Mouse (Mus musculus) kidney, adult 8-10 months (tissue): ENCODE measurements around the gene Ttll10.

Experiments used
- DNase-seq, 2 experiments: peaks; one replicate each; pipeline ENCODE4 v3.0.0; 2022

Gene Ttll10

DNA sequence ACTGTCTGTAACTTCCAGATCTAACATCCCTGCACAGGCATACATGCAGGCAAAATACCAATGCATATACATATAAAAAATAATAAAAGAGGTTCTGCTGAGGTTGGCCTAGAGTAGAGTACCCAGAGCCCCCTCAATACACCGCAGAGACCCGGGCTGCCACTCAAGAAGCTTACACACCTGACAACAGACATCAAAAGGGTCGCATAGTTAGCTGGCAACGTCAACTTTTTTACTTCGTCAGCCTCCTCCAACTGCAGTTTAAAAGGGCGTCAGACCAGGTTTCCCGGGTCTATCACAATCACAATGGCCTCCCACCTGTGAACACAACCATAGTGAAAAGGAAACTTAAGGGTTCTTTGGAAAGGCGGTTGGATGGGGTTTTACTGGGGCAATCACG is 35.7 kb downstream of the Ttll10 start:
- no peak for DNase-seq

DNA sequence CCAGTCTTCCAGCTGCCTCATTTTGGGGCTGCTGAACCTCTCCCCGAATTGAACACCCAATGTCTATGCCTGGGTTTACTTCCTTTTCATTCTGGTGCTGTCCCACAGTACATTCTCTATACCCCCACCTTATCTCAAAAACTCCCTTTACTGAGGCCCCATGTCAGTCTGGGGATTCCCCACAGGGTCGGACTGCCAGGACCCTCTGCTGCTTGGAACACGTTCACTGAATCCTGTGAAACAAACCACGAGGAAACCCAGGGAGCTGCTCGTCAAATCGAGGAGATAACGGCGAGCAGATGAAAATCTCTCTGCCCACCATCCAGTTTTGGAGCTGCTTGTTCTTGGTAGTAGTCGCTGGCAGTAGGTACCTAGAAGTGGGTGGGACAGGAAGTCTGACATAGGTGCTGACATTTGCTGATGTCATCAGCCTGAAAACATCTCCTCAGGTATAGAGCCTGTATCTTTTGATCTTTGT is 37.2 kb downstream of the Ttll10 start:
- no peak for DNase-seq

DNA sequence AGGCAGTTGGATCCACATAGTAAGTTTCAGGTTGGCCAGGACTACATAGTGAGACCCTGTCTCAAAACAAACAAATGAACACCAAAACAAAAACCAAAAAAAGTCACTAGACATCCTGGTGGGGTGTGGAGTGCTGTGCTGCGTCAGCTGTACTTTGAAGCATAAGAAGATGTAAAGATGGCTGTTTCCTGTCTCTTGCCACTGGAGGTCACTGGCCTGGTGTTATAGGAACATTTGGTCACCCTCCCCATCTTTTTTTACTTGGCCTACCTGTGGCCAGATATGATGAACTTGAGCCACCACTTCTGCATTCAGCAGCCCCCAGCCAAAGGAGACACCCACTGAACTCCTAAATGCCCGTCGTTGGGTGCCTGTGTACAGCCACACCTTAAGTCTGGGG is 37.8 kb downstream of the Ttll10 start:
- no peak for DNase-seq

DNA sequence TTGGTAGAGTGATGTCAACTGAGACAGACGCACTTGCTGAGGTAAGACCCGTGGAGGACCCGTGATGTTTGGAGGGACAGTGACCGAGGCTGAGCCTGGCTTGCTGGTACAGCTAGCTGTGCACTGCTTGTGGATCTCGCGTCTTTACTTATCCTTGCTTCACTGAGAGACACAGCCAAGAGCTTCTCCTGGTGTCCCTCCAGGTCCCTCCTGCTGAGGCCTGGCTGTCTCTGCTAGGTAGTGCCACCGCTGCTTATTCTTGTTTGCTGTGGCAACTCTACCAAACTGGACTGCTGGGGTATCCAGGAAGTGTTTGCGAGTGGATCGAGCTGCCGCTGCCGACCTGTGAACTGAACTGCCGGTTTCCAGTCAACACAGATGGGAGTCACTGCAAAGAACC is 39.4 kb downstream of the Ttll10 start:
- no peak for DNase-seq

DNA sequence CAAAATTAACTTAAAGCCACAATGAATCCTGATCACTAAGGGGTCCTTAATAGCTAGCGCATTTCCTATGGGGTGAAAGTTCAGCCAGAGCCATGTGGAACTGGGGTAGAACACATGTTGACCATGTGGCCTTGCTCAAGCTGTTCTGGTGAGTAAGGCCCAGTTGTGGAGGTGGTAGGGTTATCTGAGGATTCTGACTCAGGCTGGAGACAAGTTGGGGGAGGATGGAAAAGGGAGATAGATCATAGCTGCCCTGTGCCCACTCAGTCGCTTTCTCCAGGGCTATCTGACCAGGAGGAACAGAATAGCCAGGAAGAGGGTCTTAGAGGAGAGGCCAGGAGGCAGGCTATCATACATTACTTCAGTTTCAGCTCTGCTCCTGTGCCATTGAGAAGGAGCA is 44.8 kb downstream of the Ttll10 start:
- no peak for DNase-seq

DNA sequence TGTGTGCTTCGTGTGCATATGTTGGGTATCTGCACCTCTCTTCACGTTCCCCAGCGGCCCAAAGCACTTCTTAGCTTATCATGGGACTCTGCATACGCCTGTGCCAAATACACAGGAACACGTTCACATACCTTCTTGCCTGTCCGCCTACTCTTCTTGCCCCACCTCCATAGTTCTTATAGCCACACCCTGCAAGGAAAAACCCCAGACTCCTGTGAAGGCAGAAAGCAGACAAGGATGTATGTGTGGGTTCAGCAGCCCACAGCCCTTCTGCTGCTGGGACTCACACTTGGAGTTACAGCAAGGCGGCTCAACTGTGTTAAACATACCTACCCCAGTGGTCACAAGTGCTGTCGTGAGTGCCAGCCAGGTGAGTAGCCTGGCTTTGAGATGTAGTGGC is 45.6 kb downstream of the Ttll10 start, which contains the start of gene Tnfrsf4:
TSS of gene Tnfrsf4 (plus strand) at position 207 of the 400 bp plus-strand sequence.
- DNase-seq = no peak

DNA sequence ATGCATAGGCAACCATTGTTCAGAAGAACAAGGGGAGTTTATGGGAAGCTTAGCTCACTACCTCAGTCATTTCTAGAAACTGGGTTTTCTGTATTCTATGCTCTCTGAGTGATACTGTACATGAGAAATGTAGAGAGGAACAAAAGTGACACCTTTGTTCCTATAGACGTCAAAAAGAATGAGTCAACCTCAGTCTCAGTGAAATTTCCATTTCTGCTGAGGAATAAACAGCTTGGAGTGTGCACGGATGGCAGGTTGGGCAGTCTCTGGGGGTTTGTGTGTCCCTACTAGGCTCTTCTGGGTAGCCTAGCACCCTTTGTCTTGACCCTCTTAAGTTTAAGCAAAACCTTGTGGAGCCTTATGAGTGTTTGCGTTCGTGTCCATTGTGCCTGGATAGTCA is 50.8 kb downstream of the Ttll10 start:
- no peak for DNase-seq

DNA sequence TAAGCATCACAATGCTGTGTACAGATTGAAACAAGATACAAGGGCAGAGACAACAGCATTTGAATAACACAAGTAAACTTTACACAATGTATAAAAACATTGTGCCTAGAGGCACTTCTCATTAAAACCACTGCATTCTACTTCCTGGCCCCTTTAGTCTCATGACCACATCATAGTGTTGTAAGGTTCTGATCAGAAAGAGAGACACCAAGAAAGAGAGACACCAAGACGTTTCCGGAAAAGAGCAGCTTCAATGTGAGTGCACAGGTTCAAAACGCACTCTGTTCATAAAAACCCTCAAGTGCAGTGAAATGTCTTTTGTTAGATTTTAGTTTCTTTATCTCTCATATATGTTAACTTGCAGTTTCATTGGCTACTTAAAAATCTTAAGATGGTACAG is 55.1 kb downstream of the Ttll10 start:
- DNase-seq = no peak

DNA sequence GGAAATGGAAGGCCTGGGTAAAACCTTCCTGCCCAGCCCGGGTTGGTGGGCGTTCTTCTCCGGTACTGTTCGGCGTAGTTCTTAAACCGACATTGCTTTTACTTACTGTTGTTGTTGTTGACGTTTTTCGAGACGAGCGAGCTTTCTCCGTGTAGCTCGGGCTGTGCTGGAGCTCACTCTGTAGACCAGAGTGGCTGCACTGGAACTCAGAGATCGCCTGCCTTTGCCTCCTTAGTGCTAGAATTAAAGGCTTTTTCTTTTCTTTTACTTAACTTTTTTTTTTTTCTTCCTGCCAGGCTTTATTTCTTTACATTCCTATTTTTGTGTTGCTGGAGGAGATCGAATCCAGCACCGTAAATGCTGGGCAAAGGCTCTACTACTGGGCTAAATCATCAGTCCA is 65.6 kb downstream of the Ttll10 start:
- no peak for DNase-seq

DNA sequence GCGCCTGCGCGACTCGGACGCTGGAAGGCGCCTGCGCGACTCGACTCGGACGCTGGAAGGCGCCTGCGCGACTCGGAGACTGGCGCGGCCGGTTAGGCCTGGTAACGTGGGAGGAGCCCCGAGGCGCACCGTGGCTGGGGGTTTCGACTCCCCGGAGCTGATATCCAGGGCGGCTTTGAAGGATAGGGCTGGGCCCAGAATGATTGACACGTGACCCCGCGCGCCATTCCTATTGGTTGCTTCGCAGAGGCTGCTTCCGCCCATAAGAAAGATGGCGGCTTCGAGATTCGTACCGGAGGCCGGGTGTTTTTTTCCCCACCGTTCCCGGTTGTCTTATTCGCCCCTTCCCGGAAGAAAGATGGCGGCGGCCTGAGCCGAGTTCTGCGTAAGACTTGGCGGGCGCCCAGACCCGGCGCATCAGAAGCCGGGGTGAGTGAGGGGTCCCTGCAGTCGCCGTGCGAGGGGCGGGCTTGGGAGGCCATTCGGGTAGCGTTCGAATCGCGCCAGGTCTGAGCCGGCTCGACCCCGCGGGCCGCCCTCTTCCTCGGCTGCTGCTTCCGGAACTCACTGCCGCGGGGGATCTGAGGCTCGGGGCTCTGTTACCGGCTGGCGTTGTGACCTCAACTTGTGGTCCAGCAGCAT is 66.2 kb downstream of the Ttll10 start:
- peak; percentile 95 to 98 for DNase-seq

DNA sequence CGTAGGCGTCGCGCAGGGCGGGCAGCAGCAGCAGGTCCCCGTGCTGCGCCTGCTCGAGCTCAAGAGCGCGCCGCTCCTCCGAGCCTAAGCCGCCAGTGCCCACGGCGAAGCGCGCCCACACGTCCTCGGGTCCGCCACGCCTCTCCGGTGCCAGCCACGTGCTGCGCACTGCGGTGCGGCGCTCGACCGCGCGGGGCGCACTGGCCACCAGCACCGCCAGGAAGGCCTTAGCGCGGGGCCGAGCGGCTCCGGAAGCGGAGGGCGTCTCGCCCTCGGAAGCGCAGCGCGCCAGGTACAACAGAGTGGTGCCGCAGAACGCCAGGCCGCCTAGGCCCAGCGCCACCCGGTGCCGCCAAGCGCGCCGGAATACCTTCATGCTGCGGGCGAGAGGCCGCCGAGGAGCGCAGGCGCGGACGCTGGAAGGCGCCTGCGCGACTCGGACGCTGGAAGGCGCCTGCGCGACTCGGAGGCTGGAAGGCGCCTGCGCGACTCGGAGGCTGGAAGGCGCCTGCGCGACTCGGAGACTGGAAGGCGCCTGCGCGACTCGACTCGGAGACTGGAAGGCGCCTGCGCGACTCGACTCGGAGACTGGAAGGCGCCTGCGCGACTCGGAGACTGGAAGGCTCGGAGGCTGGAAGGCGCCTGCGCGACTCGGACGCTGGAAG is 66.8 kb downstream of the Ttll10 start, which contains the start of the genes B3galt6 and Sdf4:
TSS of gene B3galt6 (minus strand) at position 409 of the 665 bp plus-strand sequence.
TSS of gene Sdf4 (plus strand) at position 632 of the 665 bp plus-strand sequence.
- DNase-seq = peak; percentile 80 to 82

DNA sequence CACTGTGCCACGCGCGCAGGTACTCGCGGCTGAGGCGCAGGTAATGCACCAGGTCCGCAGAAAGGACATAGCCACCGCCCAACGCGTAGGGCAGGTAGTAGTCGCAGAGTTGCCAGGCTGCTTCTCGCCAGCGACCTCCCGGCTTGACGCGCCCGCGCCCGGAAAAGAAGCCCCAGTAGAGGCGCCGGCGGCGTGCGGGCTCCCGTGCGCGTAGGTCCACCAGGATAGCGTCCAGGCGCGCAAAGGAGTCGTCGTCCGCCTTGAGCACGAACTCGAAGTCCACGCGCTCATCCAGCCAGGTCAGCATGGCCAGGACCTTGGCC is 67.3 kb downstream of the Ttll10 start:
- no peak for DNase-seq

DNA sequence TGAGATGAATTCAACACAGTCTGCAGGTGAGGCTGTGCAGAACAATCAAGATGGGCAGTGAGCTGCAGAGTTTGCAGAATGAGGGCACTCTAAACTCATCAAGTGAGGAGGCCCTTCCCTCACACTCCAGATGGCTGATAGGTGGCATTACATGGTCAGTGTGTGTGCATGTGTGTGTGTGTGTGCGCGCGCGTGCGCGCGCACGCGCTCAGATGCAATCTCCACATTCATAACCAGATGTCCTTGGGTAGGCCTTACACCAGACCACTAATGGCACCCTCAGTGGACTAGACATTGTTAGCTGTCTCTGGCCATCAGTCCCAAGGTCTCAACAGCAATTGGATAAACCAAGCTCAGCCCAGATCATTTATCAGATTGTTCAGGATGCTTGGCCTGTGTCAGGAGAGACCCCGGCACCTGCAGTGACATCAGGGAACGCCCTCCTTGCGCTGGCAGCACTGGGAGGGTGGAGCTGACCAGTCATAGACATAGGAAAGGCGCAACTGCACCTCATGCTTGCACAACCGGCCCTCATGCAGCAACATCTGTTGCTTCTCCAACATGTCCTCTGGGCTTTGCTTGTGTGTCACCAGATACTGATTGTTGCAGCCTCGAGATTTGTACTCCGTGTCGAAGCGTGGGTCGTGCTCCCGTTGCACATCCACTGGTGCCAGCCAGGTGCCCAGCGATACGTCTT is 67.9 kb downstream of the Ttll10 start:
- peak in 1 of 2 experiments; percentile 24 for DNase-seq
